Mouse (Mus musculus) hindbrain, embryonic 12.5 days (tissue): ENCODE data around the gene Ap1ar. TPM values are rescaled to one million over a fixed set of nuclear protein-coding genes. Genes with fewer than 3 reads are reported as not detected.

Experiments
- ATAC-seq: fragments of 200-750 bp; cut with Nextera tagmentation; 2 replicates; pipeline ENCODE4 v1.8.0; 2017; ENCODE audit warnings: moderate TSS enrichment; ENCODE audit not compliant: low FRiP score
- H3K27ac ChIP-seq: fragments of 300-500 bp; sonication (generic); 2 replicates; pipeline ENCODE4 v1.5.1; 2016; ENCODE audit warnings: mild to moderate bottlenecking
- H3K27me3 ChIP-seq: fragments of 300-500 bp; sonication (generic); 2 replicates; pipeline ENCODE4 v1.6.1; 2016; ENCODE audit warnings: mild to moderate bottlenecking
- H3K36me3 ChIP-seq: fragments of 300-500 bp; sonication (generic); 2 replicates; pipeline ENCODE4 v1.6.1; 2016; ENCODE audit warnings: mild to moderate bottlenecking
- H3K4me1 ChIP-seq: fragments of 300-500 bp; sonication (generic); 2 replicates; pipeline ENCODE4 v1.6.1; 2016
- H3K4me2 ChIP-seq: fragments of 300-500 bp; sonication (generic); replicated peaks from 2 replicates; pipeline ENCODE4 v1.6.1; 2016; ENCODE audit warnings: mild to moderate bottlenecking
- H3K4me3 ChIP-seq: fragments of 300-500 bp; sonication (generic); 2 replicates; pipeline ENCODE4 v1.5.1; 2016; ENCODE audit warnings: mild to moderate bottlenecking
- H3K9ac ChIP-seq: fragments of 300-500 bp; sonication (generic); 2 replicates; pipeline ENCODE4 v1.6.1; 2016; ENCODE audit warnings: mild to moderate bottlenecking, moderate library complexity
- H3K9me3 ChIP-seq: fragments of 300-500 bp; sonication (generic); replicated peaks from 2 replicates; pipeline ENCODE4 v1.6.1; 2016; ENCODE audit warnings: mild to moderate bottlenecking
- WGBS: fragments of 180-500 bp; shearing (Covaris S2); methylation state at CpG from one replicate; pipeline ENCODE4 v1.1.7; 2016; 5-methylcytosine and 5-hydroxymethylcytosine counted together
- polyA plus RNA-seq: library from polyadenylated mRNA; unstranded; fragments of >200 nt; fragmentation: Nextera tagmentation; extraction: Ambion mirVana; gene quantifications from 2 replicates; pipeline ENCODE4 v1.2.1, GENCODE M21; 2016

Gene Ap1ar
- polyA plus RNA-seq, 1 experiment from 2014 or later: 80.8 TPM

DNA sequence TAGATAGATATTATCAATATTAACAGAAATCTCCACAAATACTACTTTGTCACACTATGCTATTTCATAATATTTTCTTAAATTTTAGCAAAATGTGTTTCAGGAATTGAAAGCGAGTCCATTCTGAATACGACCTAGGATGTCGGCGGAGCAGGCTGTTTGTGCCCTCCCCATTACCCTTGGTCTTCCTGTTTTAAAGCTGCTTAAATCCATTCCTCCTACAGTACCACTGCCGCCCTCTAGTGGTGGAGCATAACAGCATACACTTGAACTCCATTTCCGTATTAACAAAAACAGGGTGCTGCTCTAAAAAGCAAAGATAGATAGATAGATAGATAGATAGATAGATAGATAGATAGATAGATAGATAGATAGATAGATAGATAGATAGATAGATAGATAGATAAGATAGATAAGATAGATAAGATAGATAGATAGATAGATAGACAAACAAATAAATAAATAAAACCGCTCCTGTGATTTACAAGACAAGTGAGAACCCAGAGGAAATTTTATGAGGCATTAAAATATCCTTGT is 74.2 kb downstream of the Ap1ar start:
- 22% methylated on average over 7 of the region's 7 CpGs for WGBS
- H3K9ac ChIP-seq: no peak overlapping the region
- H3K36me3 ChIP-seq: no peaks in the 10 kb centered on the region
- H3K4me1 ChIP-seq: peaks cover 7% of the 10 kb centered on the region
- H3K9me3 ChIP-seq: no peaks in the 10 kb centered on the region
- no peak for ATAC-seq
- H3K27me3 ChIP-seq: peaks cover 28% of the 10 kb centered on the region
- no peak overlapping the region for H3K4me2 ChIP-seq
- no peak overlapping the region for H3K4me3 ChIP-seq
- no peak overlapping the region for H3K27ac ChIP-seq

DNA sequence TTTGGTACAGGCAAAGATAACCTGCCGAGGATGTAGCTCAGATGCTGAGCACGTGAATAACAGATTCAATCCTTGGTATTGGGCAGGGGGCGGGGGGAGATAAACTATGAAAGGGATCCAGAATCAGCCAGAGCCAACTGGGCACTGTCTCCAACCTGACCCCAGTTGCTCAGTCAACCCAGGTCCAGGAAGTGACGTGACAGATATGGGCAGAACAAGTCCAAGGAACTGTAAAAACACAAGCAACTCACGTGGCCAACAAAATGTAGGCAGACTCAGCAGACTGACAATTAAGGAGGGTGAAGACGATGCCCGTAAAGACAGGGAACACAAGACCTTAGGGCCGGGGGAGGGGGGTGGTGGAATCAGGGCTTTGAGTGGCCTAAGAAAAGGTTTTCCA is 74.9 kb downstream of the Ap1ar start:
- WGBS: 65% methylated on average over 8 of the region's 8 CpGs
- Histone ChIP-seq H3K27me3 (peaks cover 33% of the 10 kb centered on the region), H3K4me1 (peaks cover 7% of the 10 kb centered on the region), H3K36me3 (no peaks in the 10 kb centered on the region), H3K4me3 (no peak overlapping the region), H3K9me3 (no peaks in the 10 kb centered on the region), H3K9ac (no peak overlapping the region), H3K4me2 (no peak overlapping the region), H3K27ac (no peak overlapping the region)
- ATAC-seq: no peak

DNA sequence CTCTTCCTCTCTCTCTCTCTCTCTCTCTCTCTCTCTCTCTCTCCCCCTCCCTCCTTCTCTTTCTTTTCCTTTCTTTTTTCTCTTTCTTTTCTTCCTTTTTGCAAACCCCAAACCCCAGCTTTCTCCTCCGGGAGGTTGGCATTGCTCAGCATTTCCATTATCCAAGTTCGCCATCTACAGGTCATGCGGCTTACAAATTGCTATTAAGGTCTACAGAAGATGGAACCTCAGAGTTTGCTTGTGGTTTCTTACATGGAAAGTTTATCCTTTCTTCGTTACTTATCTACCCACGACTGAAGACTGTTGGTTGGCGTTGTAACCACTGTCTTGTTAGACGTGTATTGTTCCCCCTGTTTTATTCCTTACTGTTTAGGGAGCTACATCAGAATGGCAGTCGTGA is 78.1 kb downstream of the Ap1ar start:
- Histone ChIP-seq H3K4me1 (peaks cover 7% of the 10 kb centered on the region), H3K4me2 (no peak overlapping the region), H3K27ac (no peak overlapping the region), H3K36me3 (no peaks in the 10 kb centered on the region), H3K9ac (no peak overlapping the region), H3K4me3 (no peak overlapping the region), H3K9me3 (no peaks in the 10 kb centered on the region), H3K27me3 (peaks cover 64% of the 10 kb centered on the region)
- 0 out of 2 replicates have a peak, but pooled peaks have one; percentile 57 for ATAC-seq
- WGBS: 16% methylated on average over 8 of the region's 8 CpGs

DNA sequence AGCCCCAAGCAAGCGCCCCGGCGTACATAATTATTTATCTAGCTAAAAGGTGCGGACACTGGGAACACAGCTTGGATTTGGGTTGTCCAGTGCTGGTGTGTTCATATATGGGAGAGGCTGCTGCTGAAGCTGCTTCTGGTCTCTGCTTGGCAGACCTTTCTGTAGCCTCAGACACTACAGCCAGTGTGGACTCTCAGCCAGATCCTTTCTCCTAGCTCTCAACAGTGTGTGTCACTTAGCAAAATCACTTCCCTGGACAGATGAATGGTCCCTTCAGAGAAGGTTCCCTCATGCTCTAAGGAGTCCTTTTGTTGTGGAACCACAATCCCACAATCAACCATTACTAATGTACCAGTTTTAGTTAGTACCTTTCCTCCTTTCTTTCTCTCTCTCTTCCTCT is 78.5 kb downstream of the Ap1ar start:
- peaks cover 65% of the 10 kb centered on the region for H3K27me3 ChIP-seq

DNA sequence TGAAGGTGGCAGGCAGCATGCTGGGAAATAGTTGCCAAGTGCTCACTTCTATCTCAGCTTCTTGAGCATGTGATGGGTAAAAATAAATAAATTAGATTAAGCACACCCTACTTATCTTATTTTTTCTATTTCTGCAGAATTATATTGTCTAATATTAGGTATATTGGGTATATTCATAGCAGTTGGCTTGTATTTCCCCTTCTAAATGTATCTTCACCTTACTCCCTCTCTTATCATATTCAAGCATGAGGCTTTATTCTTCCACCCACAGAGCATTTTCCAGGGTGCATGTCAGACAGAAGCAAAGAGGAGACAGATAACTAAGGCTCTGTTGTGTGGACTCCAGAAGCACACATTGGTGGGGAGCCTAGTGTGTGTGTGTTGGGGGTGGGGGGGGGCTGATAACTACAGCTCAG is 79.4 kb downstream of the Ap1ar start:
- Histone ChIP-seq H3K4me2 (no peak overlapping the region), H3K4me1 (peaks cover 7% of the 10 kb centered on the region), H3K36me3 (no peaks in the 10 kb centered on the region), H3K9me3 (no peaks in the 10 kb centered on the region), H3K27ac (no peak overlapping the region), H3K4me3 (no peak overlapping the region), H3K27me3 (peaks cover 72% of the 10 kb centered on the region), H3K9ac (no peak overlapping the region)
- ATAC-seq: no peak

More for the DNA sequence above, 78.5 kb downstream of the Ap1ar start:
- 30% methylated on average over 4 of the region's 4 CpGs for WGBS
- Histone ChIP-seq H3K9ac (no peak overlapping the region), H3K4me3 (no peak overlapping the region), H3K36me3 (no peaks in the 10 kb centered on the region), H3K9me3 (no peaks in the 10 kb centered on the region), H3K4me1 (peaks cover 7% of the 10 kb centered on the region), H3K4me2 (no peak overlapping the region), H3K27ac (no peak overlapping the region)
- peak; percentile 48 for ATAC-seq

Other genes starting within 250 kb of the Ap1ar start
- gene Neurog2, start 204.4 kb downstream of the Ap1ar start, polyA plus RNA-seq: 43.9 and 48.7 TPM in 2 replicates
- gene Alpk1, start 57.0 kb downstream of the Ap1ar start, polyA plus RNA-seq: 1.5 and 1.6 TPM in 2 replicates
- gene Tifa, start 47.7 kb downstream of the Ap1ar start, polyA plus RNA-seq: 3.4 and 3.7 TPM in 2 replicates
- gene Fam241a, start 58.8 kb upstream of the Ap1ar start, polyA plus RNA-seq: 12.0 and 12.7 TPM in 2 replicates